Mouse (Mus musculus) ES-E14 (cell line): ENCODE measurements around the gene Zfp142.

Experiments used
- CHD2 ChIP-seq: IDR thresholded peaks from 2 replicates; pipeline ENCODE4 v1.6.1; 2014; ENCODE audit warnings: mild to moderate bottlenecking, low read depth, low read length, inconsistent platforms
- MAFK ChIP-seq: IDR thresholded peaks from 2 replicates; pipeline ENCODE4 v1.6.1; 2014; ENCODE audit warnings: mild to moderate bottlenecking, low read depth, low read length, inconsistent platforms; ENCODE audit not compliant: insufficient read depth
- ZC3H11A ChIP-seq: IDR thresholded peaks from 2 replicates; pipeline ENCODE4 v1.6.1; 2012; ENCODE audit warnings: low read depth, mild to moderate bottlenecking, inconsistent platforms, low read length, borderline replicate concordance
- ZNF384 ChIP-seq: IDR thresholded peaks from 2 replicates; pipeline ENCODE4 v1.6.1; 2012; ENCODE audit warnings: low read depth, low read length, inconsistent platforms

- TF ChIP-seq ZNF384 (no peak), ZC3H11A (no peak), CHD2 (no peak), MAFK (no peak)
These were observed 5.4 kb downstream of the Zfp142 start for GRCm38 (mm10) chr1:74582621-74583020.
